Mouse (Mus musculus) brain, embryonic 14.5 days (tissue): Measurements from ENCODE around the gene Ube2o.

Experiments used
- CTCF ChIP-seq: fragments of 200-500 bp; IDR thresholded peaks from 2 replicates; pipeline ENCODE4 v1.5.1; 2012; ENCODE audit warnings: inconsistent platforms, mild to moderate bottlenecking, moderate library complexity, borderline replicate concordance; ENCODE audit not compliant: insufficient read depth, insufficient read length; ENCODE audit errors: extremely low read depth
- POLR2A ChIP-seq: fragments of 200-500 bp; IDR thresholded peaks from 2 replicates; pipeline ENCODE4 v1.6.1; 2012; ENCODE audit warnings: mild to moderate bottlenecking, inconsistent platforms, borderline replicate concordance; ENCODE audit not compliant: poor library complexity, insufficient read depth, insufficient read length, severe bottlenecking; ENCODE audit errors: extremely low read depth

DNA sequence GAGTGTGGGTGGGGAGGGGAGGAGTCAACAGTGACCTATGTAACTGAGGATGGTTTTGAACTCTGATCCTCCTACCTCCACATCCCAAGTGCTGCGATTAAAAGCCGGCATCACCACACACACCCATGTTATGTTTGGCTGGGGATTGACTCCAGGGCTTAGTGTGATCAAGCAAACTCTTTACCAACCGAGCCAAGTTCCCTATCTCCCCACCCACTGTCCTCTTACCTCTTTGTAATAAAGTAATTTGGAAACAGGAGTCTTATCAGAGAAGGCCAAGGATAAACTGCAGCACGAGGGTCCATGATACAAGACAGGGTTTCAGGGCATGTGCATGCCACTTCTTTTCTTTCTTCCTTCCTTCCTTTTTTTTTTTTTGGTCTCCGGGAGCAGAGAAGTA is 88.1 kb downstream of the Ube2o start:
- TF ChIP-seq CTCF (no peak), POLR2A (no peak)
